Mouse (Mus musculus) kidney, adult 9 months (tissue): Measurements from ENCODE around the gene 4931406C07Rik.
A peak's percentile ranks its signal among the peaks of the same experiment; 100 is the strongest.

Source experiments
- DNase-seq: peaks from one replicate; pipeline ENCODE4 v3.0.0; 2022

4931406C07Rik gene

DNA sequence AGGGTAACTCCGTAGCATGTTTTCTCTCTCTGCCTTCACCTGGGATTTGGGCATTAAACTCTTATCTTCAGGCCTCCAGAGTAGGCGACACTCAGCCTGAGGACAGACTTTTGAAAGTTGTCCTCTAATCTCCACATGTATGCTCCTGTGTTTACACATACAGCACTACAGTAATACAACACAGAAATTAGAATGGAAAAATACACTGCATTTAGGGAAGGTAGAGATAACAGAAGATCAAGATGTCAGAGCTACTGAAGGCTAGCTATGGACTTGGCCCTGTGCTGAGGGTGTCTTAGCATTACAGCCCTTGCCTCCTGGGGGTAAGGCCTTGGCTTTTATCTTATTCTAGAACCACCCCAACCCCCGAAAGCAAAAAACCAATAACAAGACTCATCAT lies 17.8 kb downstream of the 4931406C07Rik start:
- no peak for DNase-seq

DNA sequence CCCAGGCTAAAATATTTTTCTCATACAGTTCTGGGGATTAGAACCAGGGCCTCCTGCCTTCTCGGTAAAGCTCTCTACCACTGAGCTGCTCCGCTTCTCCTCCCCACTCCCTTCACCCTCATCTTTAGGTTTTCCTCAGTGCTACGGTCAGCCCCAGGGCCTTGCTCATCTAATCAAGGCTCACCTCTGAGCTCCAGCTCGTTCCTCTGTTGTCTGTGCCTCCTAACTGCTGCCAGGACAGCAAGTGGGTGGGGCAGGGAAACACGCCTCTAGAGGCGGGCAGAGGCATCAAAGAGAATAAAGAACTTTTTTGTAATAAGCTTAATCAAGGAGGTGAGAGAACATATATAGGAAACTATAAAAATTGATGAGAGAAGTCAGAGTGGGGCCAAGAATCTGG lies 18.4 kb downstream of the 4931406C07Rik start:
- no peak for DNase-seq

DNA sequence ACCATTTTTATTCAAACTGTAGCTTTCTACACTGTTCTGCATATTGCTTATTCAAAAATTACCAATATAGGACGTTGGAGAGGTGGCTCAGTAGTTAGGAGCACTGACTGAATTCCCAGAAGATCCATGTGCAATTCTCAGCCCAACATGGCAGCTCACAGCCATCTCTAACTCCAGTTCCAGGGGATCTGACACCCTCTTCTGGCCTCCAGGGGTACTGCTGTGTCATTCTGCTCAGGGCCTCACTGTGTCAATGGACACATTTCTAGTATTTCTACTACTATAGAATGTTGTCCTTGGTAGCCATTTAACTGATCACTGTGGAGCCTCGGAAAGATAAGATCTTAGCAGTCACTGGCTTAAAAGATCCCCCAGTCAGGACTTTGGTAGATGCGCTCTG lies 20.8 kb downstream of the 4931406C07Rik start:
- DNase-seq: peak; percentile 55

DNA sequence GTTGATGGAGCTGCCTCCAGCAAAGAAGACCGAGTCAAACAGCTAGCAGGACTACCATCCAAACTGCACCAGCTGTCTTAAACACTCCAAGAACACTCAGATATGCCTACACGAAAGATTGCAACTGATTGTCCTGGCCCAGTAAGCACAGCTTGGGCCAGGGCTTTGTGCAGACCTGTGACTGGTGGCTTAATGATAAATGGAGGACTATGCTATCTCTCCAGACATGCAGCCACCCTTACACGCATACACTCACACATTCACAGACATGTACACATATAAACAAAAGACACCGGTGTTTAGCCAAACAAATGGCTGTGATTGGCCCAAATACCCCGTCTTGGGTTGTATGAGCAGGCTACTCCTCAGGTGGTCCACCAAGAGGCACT lies 25.8 kb downstream of the 4931406C07Rik start:
- no peak for DNase-seq

DNA sequence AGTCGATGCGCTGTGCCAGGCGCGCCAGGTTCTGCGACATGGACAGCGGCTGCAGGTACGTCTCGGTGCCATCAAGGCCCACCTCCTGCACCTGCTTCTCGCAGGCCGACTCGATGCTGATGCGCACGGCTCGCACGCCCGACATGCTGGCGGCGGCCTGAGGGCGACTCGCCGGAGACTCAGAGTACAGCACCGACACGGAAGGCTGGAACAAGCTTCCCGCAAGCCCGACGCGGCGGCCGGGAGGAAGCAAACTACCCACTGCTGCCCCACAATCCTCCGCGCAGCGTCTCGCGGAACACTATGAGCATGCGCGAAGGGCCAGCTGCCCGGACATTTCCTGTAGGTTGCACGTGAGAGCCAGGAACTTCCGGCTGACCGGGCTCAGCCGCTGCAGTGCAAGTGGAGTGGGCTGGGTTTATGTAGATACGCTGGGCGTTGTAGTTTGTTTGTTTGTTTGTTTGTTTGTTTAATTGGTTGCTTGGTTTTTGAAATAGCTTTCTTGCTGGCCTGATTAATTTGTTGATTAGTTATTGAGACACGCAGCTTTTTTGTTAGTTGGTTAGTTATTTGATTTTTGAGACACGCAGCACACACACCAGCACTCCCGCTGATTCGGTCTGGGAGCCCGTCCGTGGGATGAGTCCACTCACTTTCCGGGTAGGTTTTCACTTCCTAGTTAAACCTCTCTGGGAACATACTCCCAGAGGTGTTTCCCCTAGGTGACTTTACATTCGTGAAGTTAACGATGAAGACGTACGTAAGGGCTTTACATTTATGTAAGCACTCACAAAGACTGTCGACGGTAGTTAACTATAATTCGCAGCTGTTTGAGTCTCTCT lies 26.4 kb downstream of the 4931406C07Rik start, which contains the start of gene Med17:
Gene Med17, minus strand, starts transcription at position 283 of the 842 bp plus-strand sequence.
- peak; percentile 95 for DNase-seq

DNA sequence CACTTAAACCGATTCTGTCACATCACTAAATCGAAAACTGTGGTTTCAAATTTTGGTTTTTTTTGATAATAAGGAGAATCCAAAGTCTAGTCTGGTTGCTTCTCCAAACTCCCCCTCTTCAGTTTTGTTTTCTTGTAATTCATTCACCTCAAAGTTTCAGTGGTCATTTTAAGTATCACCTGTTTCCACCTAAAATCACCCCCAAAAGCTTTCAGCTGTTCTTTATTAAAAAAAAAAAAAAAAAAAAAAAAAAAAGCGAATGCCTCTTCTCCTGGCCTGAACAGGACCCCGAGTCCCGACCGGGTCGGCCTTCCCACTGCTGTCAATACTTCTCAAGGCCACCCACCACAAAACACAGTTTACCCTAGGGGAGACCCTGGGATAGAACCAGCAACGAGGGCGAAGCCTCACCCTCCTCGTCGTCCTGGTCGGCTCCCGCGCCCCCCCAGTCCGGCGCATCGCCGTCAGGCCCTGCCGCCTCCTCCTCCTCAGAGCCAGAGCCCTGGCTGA lies 27.1 kb downstream of the 4931406C07Rik start:
- no peak for DNase-seq

DNA sequence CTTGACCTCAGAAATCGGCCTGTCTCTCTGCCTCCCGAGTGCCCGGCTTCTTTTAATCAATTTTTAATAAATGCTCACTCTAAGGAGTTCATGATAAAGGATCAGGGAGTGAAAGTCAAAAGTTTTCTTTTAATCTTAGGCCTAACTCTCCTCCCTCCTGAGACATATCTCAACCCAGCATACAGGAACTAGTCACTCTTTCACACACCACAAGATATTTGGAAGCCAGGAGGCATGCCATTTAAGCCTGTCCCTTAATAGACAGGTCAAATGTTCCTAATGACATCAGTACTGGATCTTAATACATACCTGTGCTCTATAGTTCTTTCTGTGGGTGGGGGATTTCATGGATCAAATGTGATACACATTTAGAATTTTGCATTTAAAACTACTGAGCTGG lies 27.9 kb downstream of the 4931406C07Rik start:
- no peak for DNase-seq

DNA sequence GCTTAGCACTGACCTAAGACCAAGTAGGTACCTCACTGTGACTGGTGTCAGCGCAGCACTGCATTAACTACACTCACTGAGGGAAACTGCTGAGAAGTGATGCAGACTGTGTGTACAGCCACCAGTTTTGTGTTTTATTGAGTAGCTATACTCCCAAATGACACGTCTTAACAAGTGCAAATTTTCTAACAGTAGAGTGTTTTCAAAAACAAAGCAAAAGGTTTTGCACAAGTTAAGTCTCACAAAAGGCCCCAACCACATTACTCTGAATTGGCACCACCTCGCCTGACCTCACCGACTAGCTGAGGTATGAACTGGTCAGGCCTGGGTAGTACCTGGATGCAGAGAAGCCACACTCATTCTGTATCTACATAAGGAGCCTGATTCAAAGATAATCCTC lies 29.4 kb downstream of the 4931406C07Rik start:
- no peak for DNase-seq

DNA sequence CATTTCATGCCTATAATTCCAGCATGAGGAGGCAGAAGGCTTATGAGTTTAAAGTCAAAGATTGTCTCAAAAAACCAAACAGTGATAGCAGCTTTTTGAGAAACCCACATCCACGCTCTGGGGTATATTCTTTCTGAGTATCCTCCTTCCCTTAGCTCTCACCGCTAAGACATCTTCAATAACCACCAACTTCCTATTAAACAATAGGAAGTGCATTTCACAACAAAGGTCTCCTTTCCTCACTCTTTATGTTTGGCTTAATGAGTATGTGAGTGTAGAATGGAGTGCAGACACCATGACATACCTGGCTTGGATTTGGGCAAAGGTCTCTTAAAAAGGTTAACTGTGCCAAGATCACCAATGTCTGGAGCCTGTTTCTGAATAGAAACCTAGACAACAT lies 32.3 kb downstream of the 4931406C07Rik start:
- no peak for DNase-seq

DNA sequence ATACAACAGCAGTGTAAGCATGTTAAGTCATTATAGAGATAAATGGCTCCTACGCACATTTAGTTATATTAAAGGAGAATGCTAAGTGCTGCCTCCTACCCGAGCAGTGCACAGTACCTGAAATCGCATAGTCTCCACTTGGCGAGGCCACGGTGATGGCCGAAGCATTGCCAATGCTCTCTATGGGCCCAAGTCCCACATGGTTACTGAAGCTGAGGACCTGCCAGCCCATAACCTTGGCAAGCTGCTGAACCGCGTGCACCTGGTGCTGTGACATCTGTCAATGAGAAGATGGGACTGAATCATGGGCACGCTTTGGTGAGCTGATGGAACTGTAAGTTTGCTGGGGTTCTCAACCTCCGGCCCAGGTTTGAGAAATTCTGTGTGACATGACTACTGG lies 42.8 kb downstream of the 4931406C07Rik start:
- no peak for DNase-seq

DNA sequence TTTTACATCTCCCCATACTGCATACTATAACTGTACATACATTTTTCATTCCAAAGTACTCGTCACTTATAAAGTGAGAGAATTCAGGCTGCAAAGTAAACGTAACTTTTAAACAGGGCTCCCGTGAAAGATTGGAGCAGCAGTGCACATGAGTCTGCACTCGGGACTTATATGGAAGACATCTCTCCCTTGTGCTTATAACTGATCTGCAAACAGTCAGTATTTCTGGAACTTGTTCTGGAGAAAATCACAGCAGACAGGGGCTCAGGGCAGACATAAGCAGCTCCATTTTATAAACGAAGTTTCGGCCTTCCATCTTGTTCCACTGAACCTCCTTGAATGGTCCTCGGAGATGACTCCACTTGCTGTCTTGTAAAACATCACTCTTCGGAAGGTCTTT lies 44.3 kb downstream of the 4931406C07Rik start:
- no peak for DNase-seq

DNA sequence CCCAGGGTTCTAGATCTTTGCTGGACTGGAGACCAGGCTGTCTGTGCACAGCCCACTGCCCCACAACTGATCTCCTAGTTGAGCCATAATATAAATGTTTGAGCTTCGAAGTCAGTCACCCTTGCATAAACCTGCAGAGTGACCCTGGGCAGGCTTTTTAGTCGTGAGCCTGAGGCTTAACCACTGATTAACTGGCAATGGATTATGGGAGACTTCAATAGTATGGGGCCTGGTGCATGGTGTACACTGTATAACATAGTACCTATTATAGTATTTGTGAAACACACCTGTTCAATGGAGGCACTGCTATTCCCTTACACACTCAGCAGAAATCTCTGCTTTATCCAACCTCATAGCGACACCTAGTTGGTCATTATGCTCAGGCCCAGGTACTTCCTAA lies 50.0 kb downstream of the 4931406C07Rik start:
- DNase-seq: no peak

DNA sequence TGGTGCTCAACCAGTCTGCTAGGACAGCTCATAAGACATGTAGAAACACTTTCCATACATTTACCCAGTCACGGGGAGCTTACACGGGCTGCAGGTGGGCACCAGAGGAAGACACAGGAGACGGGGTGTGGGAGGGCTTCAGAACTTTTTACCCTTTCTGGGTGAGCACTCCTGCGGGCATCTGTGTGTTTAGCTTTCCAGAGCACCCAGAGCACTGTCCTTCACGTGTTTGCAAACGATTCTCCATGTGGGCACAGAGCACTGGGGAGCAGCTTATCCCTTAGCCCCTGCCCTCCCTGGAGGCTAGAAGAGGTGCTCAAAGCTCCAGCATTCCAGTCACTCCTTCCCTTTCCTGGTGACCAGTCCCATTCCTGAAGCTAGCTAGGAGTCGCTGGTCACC lies 51.7 kb downstream of the 4931406C07Rik start:
- no peak for DNase-seq

DNA sequence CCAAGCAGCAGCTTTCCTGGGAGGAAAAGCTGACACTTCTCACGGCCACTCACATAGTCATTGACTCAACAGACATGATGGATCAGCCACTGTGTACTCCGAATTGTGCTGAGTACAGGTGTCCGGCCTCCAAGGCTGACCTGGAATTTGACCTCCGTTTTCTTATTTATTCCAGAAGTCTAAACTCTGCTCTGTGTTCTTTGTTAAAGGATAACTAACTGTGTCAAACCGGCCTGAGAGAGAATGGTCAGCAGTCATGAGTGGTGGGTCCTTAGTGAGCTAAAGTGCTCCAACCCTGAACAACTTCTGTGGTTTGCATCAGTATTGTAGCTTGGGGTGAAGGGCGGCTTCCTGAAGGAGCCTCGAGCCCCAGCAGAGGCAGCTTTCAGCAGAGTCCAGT lies 54.1 kb downstream of the 4931406C07Rik start:
- peak; percentile 93 for DNase-seq

DNA sequence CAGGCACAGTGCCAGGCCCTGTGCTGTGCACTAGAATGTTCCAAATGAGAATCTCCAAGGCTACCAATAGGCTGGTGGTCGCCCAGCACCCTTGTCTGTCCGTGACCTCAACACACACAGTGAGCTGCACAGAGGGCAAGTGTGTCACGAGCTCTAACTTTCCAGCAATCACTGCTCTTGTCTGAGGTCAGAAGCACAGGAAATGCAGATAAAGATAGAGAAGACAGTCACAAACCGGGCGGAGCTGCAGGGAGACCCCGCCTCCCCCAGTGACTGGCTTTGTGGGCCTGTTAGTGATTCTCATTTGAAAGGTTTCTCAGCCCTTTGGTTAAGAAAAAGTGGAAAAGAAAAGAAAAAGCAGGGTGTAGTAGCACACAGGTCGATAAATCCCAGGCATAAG lies 55.9 kb downstream of the 4931406C07Rik start:
- no peak for DNase-seq

DNA sequence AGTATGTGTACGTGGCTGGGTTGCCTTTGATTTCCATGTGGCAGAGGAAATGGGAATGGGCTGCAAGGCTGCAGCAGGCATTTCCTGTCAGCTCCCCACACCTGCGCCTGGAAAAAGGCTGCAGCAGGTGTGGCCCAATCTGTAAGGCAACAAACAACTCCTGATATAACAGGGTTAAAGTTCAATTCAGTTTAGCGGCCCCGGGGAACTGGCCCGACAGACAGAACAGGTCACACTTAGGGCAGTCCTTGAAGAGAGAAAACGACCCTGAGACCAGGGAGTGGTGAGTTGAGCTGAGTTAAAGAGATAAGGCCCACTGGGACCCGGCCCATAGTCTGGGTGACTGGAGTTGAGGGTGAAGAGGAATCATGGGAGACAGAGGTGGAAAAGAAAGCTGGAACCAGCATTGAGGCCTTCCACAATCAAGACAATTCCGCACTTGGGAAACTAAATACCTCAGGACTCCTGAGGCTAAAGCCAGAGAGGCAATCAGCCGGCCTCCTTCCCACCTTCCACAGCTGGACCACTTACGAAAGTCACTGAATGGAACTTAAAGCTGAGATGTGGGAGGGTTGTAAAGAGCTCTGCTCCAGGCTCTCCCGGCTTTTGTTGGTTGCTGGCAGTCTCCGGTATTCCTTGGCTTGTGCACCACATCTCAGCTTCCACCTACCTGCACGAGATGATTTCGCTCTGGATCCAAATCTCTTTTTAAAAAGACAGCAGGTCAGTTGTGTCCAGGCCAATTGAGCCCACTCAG lies 60.8 kb downstream of the 4931406C07Rik start:
- peak; percentile 69 for DNase-seq

DNA sequence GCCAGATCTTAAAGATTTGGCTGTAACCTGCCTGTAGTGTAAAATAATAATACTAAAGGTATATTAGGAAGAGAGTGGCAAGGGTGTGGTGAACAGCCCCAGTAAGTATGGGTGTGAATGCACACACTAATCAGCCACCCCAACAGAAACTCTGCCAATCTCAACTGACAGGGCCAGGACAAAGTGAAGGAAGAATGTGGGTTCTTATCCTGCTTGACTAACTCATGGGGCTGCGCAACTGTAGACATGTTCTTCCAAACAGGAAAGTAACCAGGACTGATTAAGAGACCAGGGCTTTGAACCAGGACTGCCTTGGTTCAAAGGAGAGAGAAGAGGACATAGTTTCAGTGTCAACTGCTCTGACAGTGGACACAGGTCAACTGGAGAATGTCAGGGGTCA lies 64.1 kb downstream of the 4931406C07Rik start:
- no peak for DNase-seq

DNA sequence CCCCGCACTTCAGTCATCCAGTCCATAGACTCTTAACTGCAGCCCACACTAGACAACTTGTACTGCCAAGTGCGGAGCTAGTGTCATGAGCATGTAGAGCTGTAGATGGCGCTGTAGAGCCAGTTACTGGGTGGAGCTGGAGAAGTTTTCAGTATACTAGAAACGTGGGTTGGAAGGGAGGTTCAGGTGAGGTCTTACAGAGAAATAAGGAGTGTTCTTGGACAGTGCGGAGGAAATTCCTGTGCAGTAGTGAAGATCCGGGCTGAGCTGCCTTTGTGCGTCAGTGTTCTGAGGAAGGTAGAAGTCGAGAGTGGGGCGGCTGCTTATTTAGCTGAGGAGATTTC lies 64.7 kb downstream of the 4931406C07Rik start:
- DNase-seq: peak; percentile 91

DNA sequence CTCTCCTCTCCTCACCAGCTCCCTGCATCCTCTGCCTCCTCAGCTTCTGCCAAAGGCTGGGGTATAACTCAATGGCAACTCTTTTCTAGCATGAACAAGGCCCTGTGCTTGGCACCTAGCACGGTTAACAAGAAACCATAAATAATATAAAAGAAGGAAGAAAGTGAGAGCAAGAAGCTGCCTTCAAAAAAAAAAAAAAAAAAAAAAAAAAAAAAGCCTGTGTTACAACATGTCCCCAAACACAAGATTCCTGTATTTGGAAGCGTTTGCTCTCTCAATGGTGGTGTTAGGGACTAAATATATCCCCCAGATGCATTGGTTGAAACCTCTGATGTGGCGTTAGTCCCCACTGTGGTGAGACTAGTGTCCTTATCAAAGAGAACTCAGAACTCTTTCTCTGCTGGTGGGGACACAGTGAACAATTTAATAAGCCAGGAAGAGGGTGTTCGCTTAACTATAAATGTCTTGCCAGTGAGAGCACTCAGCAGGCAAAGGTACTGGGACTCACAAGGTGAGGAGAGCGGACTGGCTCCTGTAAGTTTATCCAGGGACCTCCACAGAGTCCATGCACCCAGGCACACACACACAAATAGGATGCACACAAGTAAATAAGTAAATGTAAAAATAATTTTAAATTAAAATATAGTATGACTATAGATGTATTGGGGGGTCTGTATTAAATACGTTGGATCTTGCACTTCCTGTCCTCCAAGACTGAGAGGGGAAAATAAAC lies 65.2 kb downstream of the 4931406C07Rik start:
- no peak for DNase-seq

DNA sequence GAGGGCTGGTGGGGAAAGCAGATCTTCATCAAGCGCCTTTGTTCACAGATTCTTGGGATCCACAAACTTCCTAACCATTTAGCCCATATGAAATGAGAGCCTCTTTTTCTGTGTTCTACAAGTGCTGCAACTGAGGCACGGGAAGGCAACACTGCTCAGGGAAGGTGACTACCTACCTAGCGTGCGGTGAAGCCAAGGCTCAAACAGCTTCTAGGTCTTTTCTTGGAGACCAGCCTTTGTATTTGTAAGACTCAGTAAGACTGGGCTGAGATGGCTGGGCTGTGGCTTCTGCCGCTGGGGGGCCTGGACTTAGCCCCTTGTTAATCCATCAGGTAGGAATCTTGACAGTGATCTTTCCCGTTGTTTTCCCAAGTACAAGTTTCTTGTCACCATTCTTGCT lies 66.2 kb downstream of the 4931406C07Rik start:
- DNase-seq: no peak

DNA sequence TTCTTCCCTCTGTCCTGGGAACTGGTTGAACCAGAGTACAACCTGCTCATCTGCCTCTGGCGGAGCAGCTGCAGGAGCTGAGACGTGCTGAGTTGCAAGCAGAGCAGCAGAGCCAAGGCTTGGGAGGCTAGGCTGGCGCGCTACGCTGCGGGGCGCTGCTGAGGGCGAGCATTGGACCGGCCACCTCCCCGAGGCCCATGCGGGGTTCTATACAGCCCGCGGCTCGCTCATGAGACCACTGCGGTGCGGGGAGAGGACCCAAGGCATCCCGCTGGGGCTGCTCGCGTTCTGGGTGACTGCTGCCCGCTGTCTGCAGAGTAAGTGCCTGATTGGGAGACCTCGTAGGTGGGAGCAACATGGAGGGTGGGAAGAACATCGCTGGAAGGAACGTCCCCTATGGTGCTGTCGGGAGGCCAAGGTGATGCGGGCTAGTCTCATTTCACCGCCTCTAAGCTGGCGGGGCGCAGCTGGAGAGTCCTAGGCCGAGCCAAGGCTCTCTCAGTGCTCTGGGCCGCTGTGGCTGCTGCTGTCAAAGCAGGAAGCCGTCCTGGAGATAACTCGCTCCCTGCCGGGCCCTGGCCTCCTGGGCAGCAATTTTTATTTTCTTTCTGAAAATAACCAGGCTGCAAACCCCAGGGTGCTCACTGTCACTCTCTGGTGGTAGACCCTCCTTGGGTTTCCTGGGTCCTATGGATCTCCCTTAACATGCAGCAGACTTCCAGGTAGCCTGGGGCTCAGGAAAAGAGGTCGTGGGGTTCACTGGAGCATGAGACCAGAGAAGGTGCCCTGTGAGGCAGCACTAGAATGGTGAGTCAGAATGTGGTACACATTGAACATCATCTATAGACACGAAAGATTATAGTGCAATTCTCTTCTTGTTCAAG lies 67.0 kb downstream of the 4931406C07Rik start, which contains the start of gene Vstm5:
Gene Vstm5, plus strand, starts transcription at position 4 of the 884 bp plus-strand sequence.
- DNase-seq: no peak

DNA sequence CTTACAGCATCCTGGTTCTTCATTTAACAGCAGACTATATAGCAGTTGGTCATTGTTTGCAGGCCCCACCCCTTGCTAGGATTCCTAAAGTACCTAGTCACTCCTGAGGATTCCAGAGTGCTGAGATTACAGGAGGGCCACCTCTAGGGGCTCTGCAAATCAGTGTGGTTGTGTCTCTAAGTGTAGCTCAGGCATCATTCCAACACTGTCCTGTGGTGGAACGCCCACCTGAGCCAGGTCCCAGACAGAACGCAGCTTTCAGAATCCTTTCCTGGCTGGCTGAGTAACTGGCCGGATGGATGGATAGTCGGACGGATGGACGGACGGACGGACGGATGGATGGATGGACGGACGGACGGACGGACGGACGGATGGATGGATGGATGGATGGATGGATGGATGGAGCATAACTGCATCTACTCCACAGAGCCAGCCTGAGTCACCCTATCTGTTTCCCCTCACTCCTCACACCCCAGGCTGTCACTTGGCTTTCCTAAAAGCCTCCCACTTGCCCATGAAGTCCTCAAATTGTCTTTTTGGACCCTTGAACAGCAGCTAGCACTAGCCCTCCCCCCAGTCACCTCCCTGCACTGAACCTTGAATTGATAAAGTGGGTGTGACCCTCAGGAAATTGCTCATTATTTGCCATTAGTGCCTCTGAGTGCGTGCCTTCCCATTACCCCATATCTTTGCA lies 67.8 kb downstream of the 4931406C07Rik start:
- no peak for DNase-seq
